Mouse (Mus musculus) kidney, adult 2 months (tissue): ENCODE measurements around the gene Abhd11. TPM values are rescaled to one million over a fixed set of nuclear protein-coding genes. Genes with fewer than 3 reads are reported as not detected.
"Not testable (repeated sequence)": the region's sequence is repeated elsewhere in the genome, so short reads cannot be mapped to it uniquely, and the experiment has no call there.

Experiments
- DNase-seq: peaks from one replicate; pipeline ENCODE4 v3.0.0; 2021
- H3K27ac ChIP-seq: fragments of 200-500 bp; 2 replicates; pipeline ENCODE4 v1.5.1; 2012; ENCODE audit warnings: low read depth, low read length, control low read depth, inconsistent platforms; ENCODE audit not compliant: insufficient read depth
- H3K27me3 ChIP-seq: fragments of 200-500 bp; replicated peaks from 2 replicates; pipeline ENCODE4 v1.6.1; 2012; ENCODE audit warnings: mild to moderate bottlenecking, moderate library complexity, low read length, inconsistent platforms; ENCODE audit not compliant: control insufficient read depth, insufficient read depth
- H3K36me3 ChIP-seq: fragments of 200-500 bp; 2 replicates; pipeline ENCODE4 v1.6.1; 2012; ENCODE audit warnings: mild to moderate bottlenecking, moderate library complexity, low read length, inconsistent platforms; ENCODE audit not compliant: control insufficient read depth, insufficient read depth
- H3K4me1 ChIP-seq: fragments of 200-500 bp; 2 replicates; pipeline ENCODE4 v1.6.1; 2011; ENCODE audit warnings: low read length; ENCODE audit not compliant: control insufficient read depth, insufficient read depth
- H3K4me3 ChIP-seq: fragments of 200-500 bp; 2 replicates; pipeline ENCODE4 v1.5.1; 2011; ENCODE audit warnings: mild to moderate bottlenecking, low read depth, low read length, control low read depth; ENCODE audit not compliant: insufficient read depth
- CTCF ChIP-seq: fragments of 200-500 bp; conservative IDR thresholded peaks from 2 replicates; pipeline ENCODE4 v1.5.1; 2011; ENCODE audit warnings: low read depth, mild to moderate bottlenecking, control low read depth, low read length, moderate library complexity, mixed read lengths; ENCODE audit not compliant: insufficient read depth, insufficient read length
- POLR2A ChIP-seq: fragments of 200-500 bp; IDR thresholded peaks from one replicate; pipeline ENCODE4 v1.6.1; 2011; ENCODE audit warnings: low read depth, low read length, control low read depth
- WGBS: fragments of 180-500 bp; shearing (Covaris S2); methylation state at CpG from one replicate; pipeline ENCODE4 v1.1.7; 2018; 5-methylcytosine and 5-hydroxymethylcytosine counted together
- polyA plus RNA-seq: library from polyadenylated mRNA; depleted of rRNA; stranded (reverse); fragments of >200 nt; gene quantifications from 2 replicates; pipeline ENCODE4 v1.2.3, GENCODE M21; 2012

The Abhd11 gene
- polyA plus RNA-seq, 1 experiment = 111 TPM

- WGBS = 80% methylated on average over 3 of the region's 3 CpGs
Observed at GRCm38 (mm10) chr5:135037946-135038345, 29.0 kb downstream of the Abhd11 start.

GRCm38 (mm10) chr5:135039541-135039940 is 30.6 kb downstream of the Abhd11 start:
- no peaks in the 10 kb centered on the region for H3K27me3 ChIP-seq
- no peaks in the 10 kb centered on the region for H3K4me1 ChIP-seq
- no peak for DNase-seq
- TF ChIP-seq POLR2A (no peak), CTCF (no peak)
- 85% methylated on average over 9 of the region's 9 CpGs for WGBS
- H3K27ac ChIP-seq = no peak overlapping the region
- H3K4me3 ChIP-seq = no peak overlapping the region
- H3K36me3 ChIP-seq = no peaks in the 10 kb centered on the region

More at GRCm38 (mm10) chr5:135037946-135038345, 29.0 kb downstream of the Abhd11 start:
- TF ChIP-seq CTCF (no peak), POLR2A (no peak)
- H3K27ac ChIP-seq = no peak overlapping the region
- no peaks in the 10 kb centered on the region for H3K27me3 ChIP-seq
- H3K4me3 ChIP-seq = no peak overlapping the region
- DNase-seq = no peak
- no peaks in the 10 kb centered on the region for H3K4me1 ChIP-seq
- H3K36me3 ChIP-seq = no peaks in the 10 kb centered on the region

DNA sequence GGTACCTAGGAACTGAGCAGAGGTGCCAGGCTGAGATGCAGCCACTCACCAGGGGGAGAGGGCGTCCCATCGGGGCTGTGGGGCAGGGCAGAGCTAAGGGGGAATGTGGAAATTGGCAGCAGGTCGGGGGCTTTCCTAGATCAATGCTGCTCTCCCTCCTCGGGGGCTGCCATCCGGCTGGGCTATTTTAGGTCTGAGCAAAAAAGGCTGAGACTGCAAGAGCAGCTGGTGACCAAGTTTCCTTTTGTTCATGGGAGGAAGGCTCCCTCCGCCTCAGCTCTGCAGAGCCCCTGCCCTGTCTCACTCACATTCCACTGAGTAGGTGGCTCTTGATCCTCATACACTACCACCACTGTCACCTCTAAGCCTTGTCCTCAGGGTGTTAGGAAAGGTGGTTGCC is 31.1 kb downstream of the Abhd11 start:
- no peak overlapping the region for H3K27ac ChIP-seq
- no peak for TF ChIP-seq CTCF
- TF ChIP-seq POLR2A = no peak
- H3K4me1 ChIP-seq = no peaks in the 10 kb centered on the region
- 68% methylated on average over 6 of the region's 6 CpGs for WGBS
- H3K4me3 ChIP-seq = no peak overlapping the region
- H3K27me3 ChIP-seq = no peaks in the 10 kb centered on the region
- H3K36me3 ChIP-seq = no peaks in the 10 kb centered on the region
- no peak for DNase-seq

DNA sequence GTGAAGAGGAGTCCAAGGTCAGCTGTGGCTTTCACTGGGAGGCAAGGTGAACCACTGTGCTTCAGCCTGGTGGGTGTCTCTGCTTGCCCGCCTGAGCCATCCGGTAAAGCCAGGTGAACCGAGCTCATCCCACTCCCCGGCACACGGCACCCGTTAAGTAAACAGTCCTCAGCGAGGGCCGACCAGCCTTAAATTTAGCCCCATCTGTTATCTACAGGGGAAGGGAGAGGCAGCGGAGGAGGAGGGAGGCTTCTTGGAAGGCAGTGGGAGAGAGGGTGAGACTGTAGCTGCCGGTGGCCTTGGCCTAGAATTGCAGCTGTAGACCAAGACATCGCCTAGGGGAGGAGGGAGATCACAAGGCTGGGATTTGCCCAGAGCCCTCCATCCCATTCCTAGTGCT is 31.8 kb downstream of the Abhd11 start:
- no peak for DNase-seq
- no peaks in the 10 kb centered on the region for H3K27me3 ChIP-seq
- no peak overlapping the region for H3K27ac ChIP-seq
- TF ChIP-seq CTCF (no peak), POLR2A (no peak)
- H3K4me1 ChIP-seq = no peaks in the 10 kb centered on the region
- 74% methylated on average over 11 of the region's 11 CpGs for WGBS
- no peak overlapping the region for H3K4me3 ChIP-seq
- H3K36me3 ChIP-seq = no peaks in the 10 kb centered on the region

GRCm38 (mm10) chr5:135042105-135042788 is 33.3 kb downstream of the Abhd11 start:
- DNase-seq = no peak
- H3K4me1 ChIP-seq = no peaks in the 10 kb centered on the region
- no peak overlapping the region for H3K4me3 ChIP-seq
- H3K36me3 ChIP-seq = no peaks in the 10 kb centered on the region
- no peaks in the 10 kb centered on the region for H3K27me3 ChIP-seq
- TF ChIP-seq POLR2A = no peak
- no peak for TF ChIP-seq CTCF
- WGBS = 61% methylated on average over 21 of the region's 21 CpGs
- no peak overlapping the region for H3K27ac ChIP-seq

DNA sequence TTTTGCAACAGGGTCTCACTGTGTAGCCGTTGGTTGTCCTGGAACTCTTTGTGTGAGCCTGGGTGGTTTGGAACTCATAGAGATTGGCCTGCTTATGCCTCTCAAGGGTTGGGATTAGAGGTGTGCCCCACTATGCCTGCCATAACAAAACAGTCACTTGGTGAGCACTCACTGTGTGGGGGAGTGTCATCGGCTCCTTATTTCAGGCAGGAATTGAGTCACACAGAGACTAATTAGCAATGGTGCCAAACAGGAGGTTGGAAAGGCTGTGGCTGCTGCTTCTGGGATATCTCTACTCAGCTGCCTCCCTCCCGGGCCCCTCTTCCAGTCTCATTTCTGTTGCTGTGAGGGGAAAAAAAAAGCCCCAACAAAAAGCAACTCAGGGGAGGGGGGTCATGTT is 35.6 kb downstream of the Abhd11 start:
- DNase-seq = no peak
- Histone ChIP-seq H3K36me3 (no peaks in the 10 kb centered on the region), H3K27ac (no peak overlapping the region), H3K27me3 (no peaks in the 10 kb centered on the region), H3K4me1 (no peaks in the 10 kb centered on the region), H3K4me3 (no peak overlapping the region)
- no peak for TF ChIP-seq CTCF
- no peak for TF ChIP-seq POLR2A
- 87% methylated on average over 3 of the region's 3 CpGs for WGBS

DNA sequence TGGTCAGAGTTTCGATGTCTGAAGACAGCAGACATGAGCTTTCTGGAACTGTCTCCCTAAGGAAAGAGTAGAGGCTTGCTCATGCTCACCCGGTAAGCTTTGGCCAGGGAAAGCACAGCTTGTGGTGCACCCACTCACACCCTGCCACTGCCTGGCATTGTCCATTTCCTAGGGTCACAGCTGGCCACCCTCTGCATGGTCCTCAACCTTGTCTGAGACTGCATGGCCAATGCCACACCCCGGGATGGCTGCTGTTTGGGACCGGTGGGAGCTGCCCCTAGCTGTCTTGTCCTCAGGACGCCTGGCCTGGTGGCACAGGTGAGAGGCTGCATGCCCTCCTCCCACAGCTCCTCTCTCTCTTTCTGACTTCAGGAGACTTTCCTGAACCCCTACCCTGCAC is 39.6 kb downstream of the Abhd11 start:
- no peak overlapping the region for H3K4me3 ChIP-seq
- H3K27ac ChIP-seq = no peak overlapping the region
- WGBS = 91% methylated on average over 5 of the region's 5 CpGs
- H3K27me3 ChIP-seq = no peaks in the 10 kb centered on the region
- no peaks in the 10 kb centered on the region for H3K36me3 ChIP-seq
- no peak for DNase-seq
- H3K4me1 ChIP-seq = no peaks in the 10 kb centered on the region
- TF ChIP-seq POLR2A = no peak

DNA sequence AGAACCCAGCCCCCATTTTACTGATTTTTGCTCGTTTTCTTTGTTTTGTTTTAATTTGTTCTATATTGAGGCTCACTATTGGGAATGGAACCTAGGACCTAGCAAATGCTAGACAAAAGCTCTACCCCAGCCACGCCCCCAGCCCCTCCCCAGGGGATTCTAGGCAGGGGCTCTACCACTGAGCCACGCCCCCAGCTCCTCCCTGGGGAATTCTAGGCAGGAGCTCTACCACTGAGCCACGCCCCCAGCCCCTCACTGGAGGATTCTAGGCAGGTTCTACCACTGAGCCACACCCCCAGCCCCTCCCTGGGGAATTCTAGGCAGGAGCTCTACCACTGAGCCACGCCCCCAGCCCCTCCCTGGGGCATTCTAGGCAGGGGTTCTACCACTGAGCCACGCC is 40.3 kb downstream of the Abhd11 start:
- not testable (repeated sequence) for H3K4me3 ChIP-seq, H3K36me3 ChIP-seq, H3K27ac ChIP-seq, H3K27me3 ChIP-seq, DNase-seq, H3K4me1 ChIP-seq
- 98% methylated on average over 6 of the region's 6 CpGs for WGBS
